Mouse (Mus musculus) liver, postnatal 0 days (tissue): ENCODE data around the gene Olfr763.

ENCODE experiments used
- CTCF ChIP-seq: sonication (generic); IDR thresholded peaks from 2 replicates; pipeline ENCODE4 v1.5.1; 2016; ENCODE audit warnings: antibody characterized with exemption, low read depth
- EP300 ChIP-seq: IDR thresholded peaks from 2 replicates; pipeline ENCODE4 v1.6.1; 2016; ENCODE audit warnings: antibody characterized with exemption, low read depth, mild to moderate bottlenecking

GRCm38 (mm10) chr10:128980644-128981365 is 29.8 kb upstream of the Olfr763 start:
- TF ChIP-seq CTCF (no peak), EP300 (no peak)
